Mouse (Mus musculus) spleen, postnatal 0 days (tissue): ENCODE results near the gene Ctnna2. TPM values are rescaled to one million over a fixed set of nuclear protein-coding genes. Genes with fewer than 3 reads are reported as not detected.

Source experiments
- polyA plus RNA-seq: library from polyadenylated mRNA; unstranded; fragments of >200 nt; fragmentation: Nextera tagmentation; extraction: Ambion mirVana; gene quantifications from 2 replicates; pipeline ENCODE4 v1.2.1, GENCODE M21; 2015

Gene Ctnna2
- polyA plus RNA-seq, result not detected in 2 replicates

GRCm38 (mm10) chr6:77979241-77979961 is at the start of gene Ctnna2:
Gene Ctnna2 (minus strand): TSS chr6:77979699.

GRCm38 (mm10) chr6:77242601-77243406 is 736.7 kb downstream of the Ctnna2 start, which contains the start of gene Lrrtm1:
Gene Lrrtm1 (plus strand): TSS chr6:77242689.

